Mouse (Mus musculus) frontal cortex, postnatal 25 days (tissue): ENCODE results near the gene Gm37240.

Experiments
- DNase-seq, 2 experiments: peaks; one replicate each; pipeline ENCODE4 v3.0.0; 2022; ENCODE audit warnings: low spot score in 2 of 2

The Gm37240 gene

GRCm38 (mm10) chr3:85681136-85681535 is 206.2 kb downstream of the Gm37240 start:
- no peak for DNase-seq

- no peak for DNase-seq
Observed at GRCm38 (mm10) chr3:85679960-85680359, 207.4 kb downstream of the Gm37240 start.

GRCm38 (mm10) chr3:85679312-85679933 is 207.9 kb downstream of the Gm37240 start:
- DNase-seq: no peak

GRCm38 (mm10) chr3:85677952-85678351 is 209.4 kb downstream of the Gm37240 start:
- no peak for DNase-seq

GRCm38 (mm10) chr3:85677133-85677532 is 210.2 kb downstream of the Gm37240 start:
- DNase-seq: no peak

- DNase-seq: no peak
Observed at GRCm38 (mm10) chr3:85669844-85670243, 217.5 kb downstream of the Gm37240 start.

GRCm38 (mm10) chr3:85667683-85668082 is 219.6 kb downstream of the Gm37240 start:
- DNase-seq: no peak

GRCm38 (mm10) chr3:85666736-85667135 is 220.6 kb downstream of the Gm37240 start:
- DNase-seq: no peak

- DNase-seq: no peak
Observed at GRCm38 (mm10) chr3:85666166-85666565, 221.2 kb downstream of the Gm37240 start.

- DNase-seq: no peak
Observed at GRCm38 (mm10) chr3:85664591-85665171, 222.6 kb downstream of the Gm37240 start.

- no peak for DNase-seq
Observed at GRCm38 (mm10) chr3:85663826-85664225, 223.5 kb downstream of the Gm37240 start.

- DNase-seq: no peak
Observed at GRCm38 (mm10) chr3:85661926-85662813, 225.1 kb downstream of the Gm37240 start.

GRCm38 (mm10) chr3:85659681-85660080 is 227.6 kb downstream of the Gm37240 start:
- DNase-seq: no peak

GRCm38 (mm10) chr3:85655538-85655937 is 231.8 kb downstream of the Gm37240 start:
- DNase-seq: no peak

- DNase-seq: no peak
Observed at GRCm38 (mm10) chr3:85652727-85653665, 234.3 kb downstream of the Gm37240 start.

- no peak for DNase-seq
Observed at GRCm38 (mm10) chr3:85649176-85649575, 238.1 kb downstream of the Gm37240 start.

GRCm38 (mm10) chr3:85645517-85646004 is 241.8 kb downstream of the Gm37240 start:
- DNase-seq: no peak

- no peak for DNase-seq
Observed at GRCm38 (mm10) chr3:85644814-85645213, 242.5 kb downstream of the Gm37240 start.

- no peak for DNase-seq
Observed at GRCm38 (mm10) chr3:85641751-85642150, 245.6 kb downstream of the Gm37240 start.

GRCm38 (mm10) chr3:85636716-85637447 is 250.4 kb downstream of the Gm37240 start:
- no peak for DNase-seq

- no peak for DNase-seq
Observed at GRCm38 (mm10) chr3:85635591-85635990, 251.7 kb downstream of the Gm37240 start.
